Mouse (Mus musculus): Measurements from ENCODE around the gene Stra6. TPM values are rescaled to one million over a fixed set of nuclear protein-coding genes. Genes with fewer than 3 reads are reported as not detected.

Stra6 gene
- polyA plus RNA-seq, 1 experiment, result 0.65 TPM

DNA sequence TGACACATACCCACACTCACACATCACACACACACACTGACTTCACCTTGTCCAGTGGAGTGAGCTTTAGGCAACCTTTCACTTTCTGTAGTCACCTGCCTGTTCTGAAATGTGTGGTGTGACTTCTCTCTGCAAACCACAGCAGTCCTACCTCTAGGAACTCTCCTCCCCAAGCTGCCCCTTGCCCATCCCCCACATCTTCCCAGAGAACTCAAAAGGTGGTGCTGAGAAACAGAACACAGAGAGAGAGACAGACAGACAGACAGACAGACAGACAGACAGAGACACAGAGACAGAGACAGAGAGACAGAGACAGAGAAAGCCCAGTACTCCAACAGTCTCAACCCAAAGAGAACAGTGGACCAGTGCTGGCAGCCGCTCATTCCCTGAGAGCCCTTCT lies 132.1 kb downstream of the Stra6 start:
- DNase-seq, result no peak
- TF ChIP-seq CTCF (IDR thresholded peaks at IDR 0.05; ENCODE audit: insufficient read depth, low read length) (no peak), POLR2A (IDR thresholded peaks at IDR 0.05; ENCODE audit: borderline replicate concordance, extremely low read depth, low read depth, low read length) (no peak)
- Histone ChIP-seq H3K4me1 (ENCODE audit: control insufficient read depth, insufficient read depth, low read length) (no peaks in the 10 kb centered on the region; the same call in 1 of the 2 replicates), H3K4me3 (replicated peaks; ENCODE audit: extremely low read depth, low read depth, low read length) (no peak overlapping the region)
- WGBS, result 44% methylated on average over 1 of the region's 1 CpGs

DNA sequence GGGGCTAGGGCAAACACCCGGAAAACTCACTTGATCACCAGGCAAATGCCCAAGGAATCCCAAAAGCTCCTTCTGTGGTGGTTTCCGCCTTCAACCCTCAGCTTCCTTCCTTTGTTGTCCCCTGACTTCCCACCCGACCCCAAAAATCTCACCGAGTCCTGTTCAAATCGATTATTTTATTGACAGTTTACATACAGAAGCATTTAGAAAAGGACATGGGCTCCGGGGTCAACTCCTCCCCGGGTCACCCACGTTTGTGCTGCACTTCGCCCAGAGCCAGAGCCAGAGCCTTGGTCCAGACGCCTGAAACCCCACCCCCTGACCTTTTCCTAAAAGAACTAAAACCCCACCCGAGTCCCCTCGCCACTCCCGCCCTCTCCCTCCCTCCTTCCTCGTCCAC lies 132.6 kb downstream of the Stra6 start:
- TF ChIP-seq CTCF (IDR thresholded peaks at IDR 0.05; ENCODE audit: insufficient read depth, low read length) (no peak), POLR2A (IDR thresholded peaks at IDR 0.05; ENCODE audit: borderline replicate concordance, extremely low read depth, low read depth, low read length) (no peak)
- Histone ChIP-seq H3K4me3 (replicated peaks; ENCODE audit: extremely low read depth, low read depth, low read length) (no peak overlapping the region), H3K4me1 (ENCODE audit: control insufficient read depth, insufficient read depth, low read length) (no peaks in the 10 kb centered on the region; the same call in 1 of the 2 replicates)
- WGBS, result 6% methylated on average over 14 of the region's 14 CpGs
- no peak for DNase-seq

DNA sequence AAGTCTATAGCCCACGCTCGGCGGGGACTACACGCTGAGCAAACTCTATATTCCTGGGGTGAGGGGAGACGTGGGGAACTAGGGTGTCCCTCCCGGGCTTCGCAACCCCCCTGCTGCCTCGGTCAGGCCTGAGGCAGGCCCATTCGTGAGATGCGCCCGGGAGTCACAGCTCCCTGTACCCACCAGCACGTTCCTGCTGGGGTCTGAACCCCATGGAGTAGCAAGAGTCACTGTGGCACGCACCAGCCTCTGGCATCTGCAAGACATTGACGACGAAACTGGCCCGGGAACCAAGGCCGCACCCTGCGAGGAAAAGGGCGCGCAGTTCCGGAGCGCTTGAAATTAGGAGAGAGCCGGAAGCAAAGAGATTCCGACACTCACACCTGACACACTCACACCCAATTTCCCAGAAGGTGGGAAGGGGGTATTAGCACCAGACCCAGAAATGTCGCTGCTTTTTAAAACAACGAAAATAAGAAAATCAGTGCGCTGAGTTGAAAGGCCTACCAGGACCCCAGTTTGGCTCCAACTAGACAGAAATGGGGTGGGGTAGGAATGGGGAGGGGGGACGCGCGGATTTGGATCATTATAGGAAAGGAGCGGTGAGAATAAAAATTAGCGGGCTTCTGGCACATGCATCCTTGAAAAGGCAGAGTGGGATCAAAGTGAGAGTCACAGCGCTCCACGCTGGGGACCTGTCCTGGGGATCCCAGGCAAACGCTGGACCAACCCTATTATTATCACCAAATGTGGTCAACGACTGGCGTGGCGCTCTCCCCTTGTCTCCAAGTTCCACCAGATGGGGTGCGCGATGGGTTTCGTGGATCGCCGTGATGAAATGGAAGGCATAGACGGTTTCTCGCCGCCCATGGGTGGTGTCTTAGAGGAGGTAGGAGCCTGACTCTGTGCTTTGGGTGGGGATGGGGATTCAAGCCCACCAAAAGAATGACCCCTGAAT lies 133.3 kb downstream of the Stra6 start:
- no peak for DNase-seq
- Histone ChIP-seq H3K4me3 (replicated peaks; ENCODE audit: extremely low read depth, low read depth, low read length) (no peak overlapping the region), H3K4me1 (ENCODE audit: control insufficient read depth, insufficient read depth, low read length) (no peaks in the 10 kb centered on the region; the same call in 1 of the 2 replicates)
- TF ChIP-seq CTCF (IDR thresholded peaks at IDR 0.05; ENCODE audit: insufficient read depth, low read length) (no peak), POLR2A (IDR thresholded peaks at IDR 0.05; ENCODE audit: borderline replicate concordance, extremely low read depth, low read depth, low read length) (no peak)
- 9% methylated on average over 46 of the region's 46 CpGs for WGBS

DNA sequence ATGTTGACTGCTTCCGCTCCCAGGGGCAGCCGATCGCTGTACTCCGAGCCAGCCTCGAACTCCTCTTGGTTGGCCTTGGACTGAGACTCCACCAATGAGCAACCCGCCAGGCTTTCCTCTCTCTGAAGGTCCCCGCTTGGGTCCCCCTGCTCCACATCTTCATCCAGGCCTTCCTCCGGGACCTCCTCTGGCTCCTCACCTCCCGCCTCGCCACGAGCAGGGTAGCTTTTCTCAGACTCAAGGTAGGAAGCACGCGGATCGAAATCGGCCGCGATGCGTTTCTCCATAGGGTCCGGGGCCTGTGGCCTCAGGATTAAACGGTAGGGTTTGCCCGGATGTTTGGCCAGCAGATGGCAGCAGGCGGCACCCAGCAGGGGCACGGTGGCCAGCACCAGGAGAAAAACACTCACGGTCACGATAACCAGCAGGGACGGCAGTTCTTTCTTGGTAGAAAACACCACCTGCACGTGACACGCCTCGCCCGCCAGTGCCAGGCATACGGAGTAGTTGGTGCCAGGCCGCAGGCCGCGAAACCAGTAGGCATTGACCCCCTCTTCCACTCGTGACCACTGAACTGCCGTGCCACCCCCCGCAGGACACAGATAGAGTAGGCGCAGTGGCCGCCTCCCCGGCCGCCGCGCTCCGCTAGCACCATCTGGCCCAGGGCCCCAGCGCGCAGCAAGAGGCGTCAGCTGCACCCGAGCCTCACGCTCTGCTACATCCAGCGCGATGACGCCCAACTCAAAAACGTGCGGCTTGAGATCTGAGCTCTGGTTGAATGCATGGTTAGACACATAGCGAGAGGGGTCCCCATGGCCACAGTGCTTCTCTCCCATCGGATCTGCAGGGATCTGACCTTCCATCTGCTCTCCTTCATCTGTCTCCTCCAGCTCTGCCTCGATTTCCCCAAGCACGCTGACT lies 134.5 kb downstream of the Stra6 start:
- peak; percentile 47 for DNase-seq
- WGBS, result 2% methylated on average over 58 of the region's 58 CpGs
- TF ChIP-seq POLR2A (IDR thresholded peaks at IDR 0.05; ENCODE audit: borderline replicate concordance, extremely low read depth, low read depth, low read length), result no peak
- peak; percentile 46 for TF ChIP-seq CTCF (IDR thresholded peaks at IDR 0.05; ENCODE audit: insufficient read depth, low read length)
- Histone ChIP-seq H3K4me1 (ENCODE audit: control insufficient read depth, insufficient read depth, low read length) (no peaks in the 10 kb centered on the region; the same call in 1 of the 2 replicates), H3K4me3 (replicated peaks; ENCODE audit: extremely low read depth, low read depth, low read length) (no peak overlapping the region)

DNA sequence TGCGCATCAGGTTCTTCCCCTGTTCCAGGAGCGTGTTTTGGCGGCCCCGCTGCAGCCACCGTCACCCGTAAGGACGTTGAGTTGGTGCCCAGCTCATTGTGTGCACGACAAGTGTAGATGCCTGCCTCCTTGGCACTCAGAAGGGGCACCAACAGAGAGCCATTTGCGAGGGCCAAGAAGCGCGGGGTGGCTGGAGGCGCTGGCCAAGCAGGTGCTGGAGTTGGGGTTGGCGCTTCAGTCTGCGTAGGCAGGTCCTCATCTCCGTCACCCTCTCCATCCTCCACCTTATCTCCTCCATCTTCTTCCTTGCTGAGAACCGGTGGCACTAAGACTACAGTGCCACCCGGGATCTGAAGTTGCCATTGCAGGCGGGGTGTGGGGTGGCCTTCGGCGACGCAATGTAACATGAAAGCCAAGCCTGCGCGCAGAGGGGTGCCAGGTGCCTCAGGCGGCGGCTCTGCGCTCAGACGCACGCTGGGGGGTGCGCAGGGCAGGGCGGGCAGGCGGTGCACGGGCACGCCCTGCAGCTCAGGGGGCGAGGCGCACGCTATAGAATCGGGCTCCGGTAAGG lies 135.3 kb downstream of the Stra6 start:
- no peak for DNase-seq
- Histone ChIP-seq H3K4me1 (ENCODE audit: control insufficient read depth, insufficient read depth, low read length) (peaks cover 2% of the 10 kb centered on the region; the same call in 1 of the 2 replicates), H3K4me3 (replicated peaks; ENCODE audit: extremely low read depth, low read depth, low read length) (no peak overlapping the region)
- TF ChIP-seq POLR2A (IDR thresholded peaks at IDR 0.05; ENCODE audit: borderline replicate concordance, extremely low read depth, low read depth, low read length), result no peak
- no peak for TF ChIP-seq CTCF (IDR thresholded peaks at IDR 0.05; ENCODE audit: insufficient read depth, low read length)
- WGBS, result 5% methylated on average over 38 of the region's 38 CpGs

DNA sequence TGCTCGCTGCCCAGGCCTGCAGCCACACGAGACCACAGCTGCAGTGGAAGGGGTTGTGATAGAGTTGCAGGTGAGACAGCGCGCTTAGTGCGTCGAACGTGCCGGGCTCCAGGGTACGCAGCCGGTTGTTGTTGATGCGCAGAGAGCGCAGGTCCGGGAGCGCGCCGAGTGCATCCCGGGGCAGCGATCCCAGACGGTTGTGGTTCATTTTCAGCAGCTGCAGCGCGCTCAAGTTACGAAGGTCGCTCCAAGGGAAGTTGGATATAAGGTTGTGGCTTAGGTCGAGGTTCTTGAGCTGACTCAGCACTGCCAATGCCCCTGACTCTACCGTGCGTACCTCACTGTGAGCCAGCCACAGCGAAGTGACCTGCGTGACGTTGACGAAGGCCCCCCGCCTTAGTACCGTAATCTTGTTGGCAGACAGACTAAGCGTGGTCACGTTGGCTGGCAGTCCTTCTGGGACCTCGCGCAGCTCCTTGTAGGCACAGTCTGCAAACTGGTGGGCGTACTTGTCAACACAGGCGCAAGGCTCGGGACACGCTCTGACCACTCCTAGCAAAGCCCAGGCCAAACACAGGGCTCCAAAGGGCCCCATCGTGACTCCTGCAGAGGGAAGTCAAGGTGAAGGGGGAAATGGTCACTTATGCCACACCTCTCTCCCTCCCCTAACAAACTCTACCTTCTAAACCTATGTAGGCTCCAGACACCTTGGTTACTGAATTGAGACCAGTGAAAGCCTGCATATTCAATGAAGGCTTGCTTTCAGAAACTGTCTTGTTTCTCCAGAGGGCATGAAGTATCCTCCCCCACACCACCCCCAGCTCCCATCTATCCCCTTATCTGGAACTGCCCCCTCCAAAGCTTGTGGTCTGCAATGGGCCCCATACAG lies 136.0 kb downstream of the Stra6 start:
- H3K4me3 ChIP-seq (replicated peaks; ENCODE audit: extremely low read depth, low read depth, low read length), result no peak overlapping the region
- TF ChIP-seq CTCF (IDR thresholded peaks at IDR 0.05; ENCODE audit: insufficient read depth, low read length) (no peak), POLR2A (IDR thresholded peaks at IDR 0.05; ENCODE audit: borderline replicate concordance, extremely low read depth, low read depth, low read length) (no peak)
- 5% methylated on average over 41 of the region's 41 CpGs for WGBS

DNA sequence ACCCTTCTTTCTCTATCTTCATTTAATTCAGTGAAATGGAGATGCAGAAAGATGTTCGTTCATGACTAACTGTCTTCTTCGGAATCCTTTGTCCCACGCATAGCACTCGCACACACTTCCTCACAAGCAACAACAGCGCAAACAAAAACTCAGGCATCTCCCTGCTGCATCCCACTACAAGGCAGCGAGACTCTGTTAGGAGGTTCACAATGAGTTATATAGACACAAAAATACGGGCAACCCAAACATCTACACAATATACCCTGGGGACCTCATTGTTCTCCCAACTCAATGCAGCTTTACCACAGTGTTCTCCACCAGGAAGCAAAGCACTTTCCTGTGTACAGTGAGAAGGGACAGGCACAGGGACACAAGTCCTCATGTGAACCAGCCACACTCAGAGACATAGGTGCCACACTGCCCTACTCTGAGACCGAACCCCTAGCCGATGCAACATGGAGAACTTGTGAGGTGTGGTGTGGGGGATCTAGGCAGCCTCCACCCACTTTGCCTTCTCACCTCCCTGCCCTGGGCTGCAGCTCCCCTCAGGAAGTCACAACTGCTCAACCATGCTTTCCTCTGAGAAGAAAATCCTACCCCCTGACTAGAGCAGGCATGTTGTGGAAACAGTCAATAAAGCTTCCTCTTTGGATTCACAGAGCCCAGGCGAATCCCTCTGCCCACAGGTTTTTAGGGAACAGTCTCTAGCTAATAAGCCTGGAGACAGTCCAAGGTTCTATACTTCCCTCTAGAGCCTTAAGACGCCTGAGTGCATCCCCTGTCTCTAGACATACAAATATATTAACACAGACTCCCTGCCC lies 136.9 kb downstream of the Stra6 start:
- 13% methylated on average over 11 of the region's 11 CpGs for WGBS
- TF ChIP-seq POLR2A (IDR thresholded peaks at IDR 0.05; ENCODE audit: borderline replicate concordance, extremely low read depth, low read depth, low read length) (no peak), CTCF (IDR thresholded peaks at IDR 0.05; ENCODE audit: insufficient read depth, low read length) (no peak)
- DNase-seq, result no peak
- Histone ChIP-seq H3K4me3 (replicated peaks; ENCODE audit: extremely low read depth, low read depth, low read length) (no peak overlapping the region), H3K4me1 (ENCODE audit: control insufficient read depth, insufficient read depth, low read length) (peaks cover 5% of the 10 kb centered on the region; the same call in 1 of the 2 replicates)

More for the DNA sequence above, 136.0 kb downstream of the Stra6 start:
- peaks cover 5% of the 10 kb centered on the region; the same call in 1 of the 2 replicates for H3K4me1 ChIP-seq (ENCODE audit: control insufficient read depth, insufficient read depth, low read length)
- DNase-seq, result no peak
